Mouse (Mus musculus) cerebellum, postnatal 25 days (tissue): ENCODE measurements around the gene Crybb1.
A peak's percentile ranks its signal among the peaks of the same experiment; 100 is the strongest.

Experiments
- DNase-seq, 2 experiments: peaks; one replicate each; pipeline ENCODE4 v3.0.0; 2021; ENCODE audit warnings: mixed read lengths in 2 of 2

The Crybb1 gene

GRCm38 (mm10) chr5:112237866-112238570, 17.6 kb upstream of the Crybb1 start:
- DNase-seq, result no peak

GRCm38 (mm10) chr5:112238781-112239482, 16.7 kb upstream of the Crybb1 start:
- DNase-seq, result no peak

GRCm38 (mm10) chr5:112240761-112241160, 14.9 kb upstream of the Crybb1 start:
- DNase-seq, result peak; percentile 92 to 95

- DNase-seq, result no peak
These were observed 13.8 kb upstream of the Crybb1 start for GRCm38 (mm10) chr5:112241849-112242248.

GRCm38 (mm10) chr5:112242361-112242778, 13.2 kb upstream of the Crybb1 start:
- no peak for DNase-seq

GRCm38 (mm10) chr5:112243041-112243440, 12.6 kb upstream of the Crybb1 start:
- DNase-seq, result no peak

- DNase-seq, result no peak
These were observed 11.9 kb upstream of the Crybb1 start for GRCm38 (mm10) chr5:112243539-112244274.

GRCm38 (mm10) chr5:112244275-112244562, 11.4 kb upstream of the Crybb1 start:
- no peak for DNase-seq

- DNase-seq, result no peak
These were observed 10.6 kb upstream of the Crybb1 start for GRCm38 (mm10) chr5:112244890-112245615.

- no peak for DNase-seq
These were observed 8.2 kb upstream of the Crybb1 start for GRCm38 (mm10) chr5:112247399-112247798.

- DNase-seq, result no peak
These were observed 6.5 kb upstream of the Crybb1 start for GRCm38 (mm10) chr5:112249106-112249505.

GRCm38 (mm10) chr5:112252400-112252799, 3.2 kb upstream of the Crybb1 start, which contains the start of gene Cryba4:
Gene Cryba4 (minus strand): TSS chr5:112252518.
- no peak for DNase-seq

- DNase-seq, result no peak
These were observed 2.4 kb upstream of the Crybb1 start for GRCm38 (mm10) chr5:112253169-112253568.

GRCm38 (mm10) chr5:112254282-112254806, 1.3 kb upstream of the Crybb1 start:
- peak; percentile 63 to 70 for DNase-seq

- DNase-seq, result peak; percentile 50
These were observed 842 bp downstream of the Crybb1 start for GRCm38 (mm10) chr5:112256457-112256856.

- no peak for DNase-seq
These were observed 2.3 kb downstream of the Crybb1 start for GRCm38 (mm10) chr5:112257896-112258295.

GRCm38 (mm10) chr5:112259862-112260650, 4.4 kb downstream of the Crybb1 start:
- no peak for DNase-seq

- no peak for DNase-seq
These were observed 5.2 kb downstream of the Crybb1 start for GRCm38 (mm10) chr5:112260818-112261217.

GRCm38 (mm10) chr5:112264099-112264498, 8.5 kb downstream of the Crybb1 start:
- no peak for DNase-seq

- DNase-seq, result no peak
These were observed 9.5 kb downstream of the Crybb1 start for GRCm38 (mm10) chr5:112265110-112265509.

GRCm38 (mm10) chr5:112265515-112265914, 9.9 kb downstream of the Crybb1 start:
- DNase-seq, result no peak
